Mouse (Mus musculus): ENCODE measurements at regions not wholly inside any gene's neighbourhood (a gene's known extent, or its start where the extent isn't known, plus 50 kb on each side); places are given as distances from the start of the nearest gene placed in this dataset.

- DNase-seq, result no peak
These were observed 785.8 kb downstream of the Tmem114 start for GRCm38 (mm10) chr16:7638955-7639755.

DNA sequence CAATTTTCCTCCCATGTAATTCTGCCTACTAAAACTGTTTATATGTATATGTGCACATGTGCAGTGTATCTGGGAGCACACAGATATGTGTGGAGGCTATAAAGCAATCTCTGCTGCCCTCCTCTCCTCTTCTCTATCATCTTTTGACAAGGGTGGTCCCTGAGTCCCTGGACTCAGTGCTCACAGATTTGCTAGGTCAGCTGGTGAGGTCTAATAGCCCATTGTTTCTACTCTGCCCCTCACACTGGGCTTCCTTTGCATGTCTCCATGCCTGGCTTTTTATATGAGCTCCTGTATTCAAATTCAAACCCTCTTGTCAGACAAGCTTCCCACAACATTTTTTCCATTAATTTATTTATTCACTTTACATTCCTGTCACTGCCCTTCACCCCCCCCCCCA is 786.9 kb downstream of the Tmem114 start:
- DNase-seq, result no peak

- DNase-seq, result no peak
These were observed 787.7 kb downstream of the Tmem114 start for GRCm38 (mm10) chr16:7637121-7637700.

GRCm38 (mm10) chr16:7636326-7636725 is 788.6 kb downstream of the Tmem114 start:
- DNase-seq, result no peak

DNA sequence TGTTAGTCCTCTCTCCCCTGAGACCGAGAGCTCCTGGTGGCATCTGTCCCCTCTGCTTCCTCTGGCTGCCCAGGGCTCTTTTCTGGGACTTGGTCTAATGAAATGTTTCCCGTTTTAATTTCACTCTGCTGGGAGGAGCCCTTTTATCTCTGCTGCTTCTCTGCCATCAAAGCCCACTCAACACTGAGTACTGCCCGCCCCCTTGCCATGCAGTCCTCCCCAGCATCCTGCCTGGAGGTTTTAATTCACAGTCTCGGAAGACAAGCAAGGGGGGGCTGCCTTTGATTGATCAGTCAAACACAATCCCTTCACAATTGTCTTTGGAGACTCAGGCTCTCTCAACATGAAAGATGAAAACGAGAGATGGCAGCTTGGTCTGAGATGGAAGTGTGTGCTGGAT is 792.5 kb downstream of the Tmem114 start:
- no peak for DNase-seq

- DNase-seq, result no peak
These were observed 796.6 kb downstream of the Tmem114 start for GRCm38 (mm10) chr16:7628351-7628750.

DNA sequence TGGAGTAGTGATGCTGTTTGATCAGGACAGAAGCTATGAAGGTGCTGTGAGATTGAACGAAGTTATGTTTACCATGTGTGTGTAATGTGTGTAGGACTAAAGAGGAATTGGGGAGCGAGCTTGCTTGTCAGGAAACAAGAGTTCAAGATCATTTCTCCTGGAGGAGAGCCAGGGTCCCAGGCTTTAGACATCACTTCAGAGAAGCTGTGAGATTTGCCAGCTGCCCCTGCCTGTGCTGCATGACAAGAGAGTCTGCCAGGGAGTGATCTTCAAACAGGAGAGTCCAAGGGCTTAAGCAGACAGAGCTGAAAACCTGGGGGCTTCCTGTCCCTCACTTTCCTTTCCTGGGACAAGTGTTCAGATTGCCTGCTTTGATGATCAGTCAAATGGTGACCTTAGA is 818.3 kb downstream of the Tmem114 start:
- no peak for DNase-seq

GRCm38 (mm10) chr16:7602428-7602827 is 822.5 kb downstream of the Tmem114 start:
- no peak for DNase-seq

GRCm38 (mm10) chr16:7574879-7575278 is 850.1 kb downstream of the Tmem114 start:
- peak; percentile 6 for DNase-seq

GRCm38 (mm10) chr16:7560841-7561240 is 864.1 kb downstream of the Tmem114 start:
- DNase-seq, result no peak

GRCm38 (mm10) chr16:7559177-7559576 is 865.8 kb downstream of the Tmem114 start:
- DNase-seq, result peak; percentile 11

DNA sequence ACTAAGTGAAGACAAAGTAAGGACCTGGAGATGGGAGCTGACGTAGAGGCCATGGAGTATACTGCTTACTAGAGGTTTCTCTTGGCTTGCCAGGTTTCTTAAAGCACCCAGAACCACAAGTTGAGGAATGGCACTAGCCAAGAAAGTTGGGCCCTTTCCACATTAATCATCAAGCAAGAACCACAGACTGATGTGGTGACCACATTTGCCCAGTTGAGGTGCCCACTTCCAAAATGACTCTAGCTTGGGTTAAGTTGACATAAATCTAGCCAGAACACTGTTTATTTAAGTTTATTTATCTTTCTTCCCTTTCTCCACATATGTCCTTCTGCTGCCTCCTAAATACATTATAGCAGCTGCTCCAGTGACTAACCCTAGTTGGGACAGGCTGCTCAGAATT is 866.3 kb downstream of the Tmem114 start:
- no peak for DNase-seq

DNA sequence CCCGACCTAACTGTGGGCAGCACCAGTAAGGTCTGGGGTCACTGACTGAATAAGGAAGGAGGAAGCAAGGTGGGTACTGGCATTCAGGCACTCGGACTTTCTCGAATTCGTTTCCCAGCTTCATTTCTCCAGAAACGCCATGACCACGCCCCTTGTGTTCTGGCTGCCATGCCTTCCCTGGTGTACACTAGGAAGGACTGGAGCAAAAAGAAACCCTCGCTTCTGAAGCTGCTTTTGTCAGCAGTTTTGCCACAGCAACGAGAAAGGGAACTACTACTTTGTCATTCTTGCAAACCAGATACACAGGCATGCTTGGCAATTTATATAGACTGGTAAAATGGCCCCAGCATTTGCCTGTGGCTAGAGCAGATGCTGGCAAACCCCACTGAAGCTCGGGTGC is 869.0 kb downstream of the Tmem114 start:
- no peak for DNase-seq

DNA sequence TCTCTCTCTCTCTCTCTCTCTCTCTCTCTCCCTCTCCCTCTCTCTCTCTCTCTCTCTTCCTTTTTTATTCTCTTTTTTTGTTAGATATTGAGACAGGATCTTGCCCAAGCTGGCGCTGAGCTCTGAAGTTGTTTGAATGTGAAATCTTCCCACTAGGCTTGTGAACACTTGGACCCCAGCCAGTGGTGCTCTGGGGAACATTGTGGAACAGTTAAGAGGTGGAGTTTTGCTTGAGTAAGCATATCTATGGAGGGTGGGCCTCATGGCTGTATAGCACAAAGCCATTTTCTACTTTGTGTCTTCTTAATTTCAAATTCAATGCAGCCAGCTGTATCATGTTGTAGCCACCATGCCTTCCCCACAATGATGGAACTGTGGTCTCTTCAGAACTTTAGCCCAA is 875.4 kb downstream of the Tmem114 start:
- no peak for DNase-seq

- peak; percentile 25 for DNase-seq
These were observed 880.9 kb downstream of the Tmem114 start for GRCm38 (mm10) chr16:7544067-7544466.

DNA sequence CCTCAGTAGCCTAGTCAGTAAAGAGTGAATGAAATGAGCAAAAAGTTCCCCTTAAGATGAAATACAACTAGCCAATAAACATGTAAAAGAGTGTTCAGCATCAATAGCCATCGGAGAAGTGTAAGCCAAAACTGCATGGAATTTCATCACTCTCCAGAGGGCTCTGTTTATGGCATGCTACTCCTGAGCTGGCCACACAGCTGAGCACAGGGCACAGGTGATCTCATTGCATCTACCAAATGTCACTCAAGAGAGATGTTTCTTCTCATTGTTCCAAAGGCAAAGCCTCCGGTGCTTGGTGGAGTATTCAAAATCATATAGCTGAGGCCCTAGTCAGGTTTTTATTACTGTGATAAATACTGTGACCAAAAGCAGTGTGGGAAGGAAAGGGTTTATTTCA is 895.1 kb downstream of the Tmem114 start:
- DNase-seq, result no peak

- peak; percentile 6 for DNase-seq
These were observed 896.0 kb downstream of the Tmem114 start for GRCm38 (mm10) chr16:7528963-7529362.

DNA sequence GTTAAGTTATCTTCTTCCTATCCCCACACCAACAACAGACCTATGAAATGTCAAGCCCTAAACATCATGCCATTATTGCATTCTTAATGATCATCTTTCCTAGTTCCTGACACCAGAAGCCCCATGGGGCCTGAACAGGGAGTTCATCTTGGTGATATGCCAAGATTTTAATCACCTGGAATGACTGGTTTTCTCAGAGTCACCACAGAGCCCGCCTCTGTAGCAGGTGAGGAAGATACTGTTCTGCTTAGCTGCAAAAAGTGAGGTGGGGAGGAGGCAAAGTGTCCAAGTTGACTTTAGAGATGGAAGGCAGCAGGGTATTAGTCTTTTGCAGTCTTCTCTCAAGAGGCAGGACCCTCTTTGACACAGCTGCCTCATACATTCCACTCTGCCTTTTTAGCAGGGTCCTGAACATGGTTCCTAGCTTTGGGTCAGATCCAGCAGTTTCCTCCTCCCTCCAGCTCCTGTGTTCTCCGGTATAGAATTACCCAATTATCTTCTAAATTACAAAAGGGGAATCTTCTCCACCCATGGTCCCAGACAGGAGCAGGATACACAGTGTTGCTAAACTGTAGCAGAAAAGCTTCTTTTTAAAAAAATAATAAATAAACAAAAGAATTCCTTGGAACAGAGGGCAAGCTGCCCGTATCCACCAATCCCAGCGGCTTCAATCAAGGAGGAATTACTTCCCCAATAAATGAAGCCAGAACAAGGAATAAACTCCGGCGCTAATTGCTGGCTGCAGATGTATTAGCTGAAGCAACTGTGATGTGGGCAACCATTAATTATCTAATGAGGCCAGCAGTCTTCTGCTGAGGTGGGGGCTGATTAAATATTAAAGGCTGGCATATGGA is 896.8 kb downstream of the Tmem114 start:
- no peak for DNase-seq

GRCm38 (mm10) chr16:7518711-7519110 is 906.2 kb downstream of the Tmem114 start:
- no peak for DNase-seq
